11 mouse cellular contexts compared by ENCODE assay signal in the genomic region with DNA sequence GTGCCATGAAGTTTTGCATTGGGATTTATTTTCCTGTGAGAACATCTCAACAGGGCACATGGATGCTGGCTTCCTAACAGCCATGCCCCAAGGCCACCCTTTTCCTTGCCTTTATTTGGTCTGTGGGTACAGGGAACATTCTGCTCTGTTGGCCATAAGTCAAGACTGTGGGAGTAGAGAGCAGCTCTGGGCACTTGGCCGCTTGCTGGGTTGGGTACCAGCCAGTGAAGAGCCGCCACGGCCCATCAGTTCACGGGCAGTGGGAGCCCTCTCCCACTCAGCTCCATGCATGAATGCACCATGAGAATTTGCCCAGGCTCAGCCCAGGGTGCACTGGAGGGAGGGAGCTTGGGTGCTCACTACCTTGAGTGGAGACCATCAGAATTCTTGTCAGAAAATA.
DNase-seq lines count a peak whose midpoint lies in the region; ATAC-seq lines count a peak whose summit lies in the region.
"Had no signal": no experiment of that assay in that cellular context is flagged by ENCODE, and none has a peak within 500 bp of the region (broad histone marks: within the 10 kb centered on the region; RNA-seq: fewer than 3 reads in every experiment).

No protein-coding gene starts in this region.

- ATAC-seq in neural tube, embryonic 15.5 days (ENCODE audit: low FRiP score), result no peak

- H3K27me3 ChIP-seq in neural tube, embryonic 15.5 days (replicated peaks), result no peaks in the 10 kb centered on the region
- H3K27me3 ChIP-seq: stomach, embryonic 15.5 days had no signal

- H3K36me3 ChIP-seq in neural tube, embryonic 15.5 days, result no peaks in the 10 kb centered on the region
- H3K36me3 ChIP-seq: stomach, embryonic 15.5 days had no signal

- no peak overlapping the region for H3K4me3 ChIP-seq in neural tube, embryonic 15.5 days (replicated peaks)
- H3K4me3 ChIP-seq: erythroblast, embryonic 14.5 days; stomach, embryonic 15.5 days had no signal

- H3K9ac ChIP-seq in neural tube, embryonic 15.5 days (replicated peaks), result no peak overlapping the region
- H3K9ac ChIP-seq: lung, embryonic 14.5 days; stomach, embryonic 15.5 days had no signal

- no peaks in the 10 kb centered on the region for H3K4me1 ChIP-seq in neural tube, embryonic 15.5 days
- H3K4me1 ChIP-seq: stomach, embryonic 15.5 days had no signal

- H3K9me3 ChIP-seq in neural tube, embryonic 15.5 days (replicated peaks), result no peaks in the 10 kb centered on the region
- H3K9me3 ChIP-seq: stomach, embryonic 15.5 days had no signal

- H3K4me2 ChIP-seq in neural tube, embryonic 15.5 days, result no peak overlapping the region
- H3K4me2 ChIP-seq: lung, embryonic 14.5 days; stomach, embryonic 15.5 days had no signal

- DNase-seq in urinary bladder, postnatal 14 days (ENCODE audit: low spot score), result peak; percentile 41
- no peak for DNase-seq in urinary bladder, postnatal 25 days (ENCODE audit: low spot score)
- DNase-seq in cerebellum, postnatal 25 days, result peak; percentile 73 to 77
- DNase-seq in kidney, adult 8-10 months, result peak; percentile 83 to 88
- no peak for DNase-seq in adrenal gland, adult (ENCODE audit: inconsistent age in 2 of 2, low spot score in 1 of 2)
- no peak for DNase-seq in frontal cortex, postnatal 14 days (ENCODE audit: low spot score in 2 of 2)
- DNase-seq: gastrocnemius, postnatal 25 days; lung, embryonic 14.5 days had no signal

- H3K27ac ChIP-seq in neural tube, embryonic 15.5 days (replicated peaks), result no peak overlapping the region
- H3K27ac ChIP-seq: stomach, embryonic 15.5 days had no signal

- 84% methylated on average over 4 of the region's 4 CpGs for WGBS in neural tube, embryonic 15.5 days

Comparison
In these comparisons a context has a peak if more than half of its experiments do, and no peak if none do; other contexts are left out.
1. DNase-seq: peak in urinary bladder, postnatal 14 days (single experiment), cerebellum, postnatal 25 days (2 of 2) and kidney, adult 8-10 months (2 of 2); none in urinary bladder, postnatal 25 days (single experiment), adrenal gland, adult (0 of 2) and frontal cortex, postnatal 14 days (0 of 2).